Mouse (Mus musculus) lung, adult 18-20 months (tissue): Measurements from ENCODE around the gene Cnksr3.

Experiments used
- DNase-seq, 2 experiments: peaks; one replicate each; pipeline ENCODE4 v3.0.0; 2022; ENCODE audit warnings: mixed read lengths in 2 of 2

The Cnksr3 gene

DNA sequence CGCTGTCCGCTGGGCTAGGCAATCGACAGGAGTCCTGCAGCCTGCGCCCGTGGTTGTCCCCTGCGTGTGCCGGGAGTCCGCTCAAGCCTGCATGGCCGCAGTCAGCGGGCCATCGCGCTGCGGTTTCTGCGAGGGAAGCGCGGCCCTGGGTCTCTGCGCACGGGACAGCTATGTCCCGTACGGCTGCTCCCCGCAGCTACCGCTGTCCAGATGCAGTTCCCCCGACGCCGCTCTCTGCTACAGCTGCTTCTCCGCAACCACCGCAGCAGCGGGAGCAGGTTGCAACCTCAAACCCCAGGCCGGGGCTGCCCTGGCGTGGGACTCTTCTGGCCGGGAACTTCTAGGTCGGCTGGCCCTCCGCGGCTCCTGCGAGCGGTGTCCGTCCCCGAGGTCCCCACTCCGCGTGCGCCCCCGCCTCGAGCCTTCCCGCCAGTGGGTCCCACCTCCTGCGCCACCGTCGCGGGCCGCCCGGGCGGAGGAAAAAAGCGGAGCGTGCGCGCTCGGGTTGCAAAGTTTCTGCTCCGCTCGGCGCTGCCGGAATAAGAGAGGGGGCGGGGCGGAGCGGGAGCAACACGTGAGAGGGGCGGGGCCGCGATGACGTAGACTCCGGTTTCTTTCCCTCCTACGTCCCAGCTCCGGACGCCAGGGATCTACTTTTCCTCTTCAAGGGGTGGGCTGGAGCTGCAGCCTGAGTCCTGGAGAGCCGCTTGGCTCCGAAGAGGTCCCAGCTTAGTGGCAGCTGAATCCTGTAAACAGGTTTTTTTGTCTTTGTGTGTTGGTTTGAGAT, at the start of gene Cnksr3:
Cnksr3 (minus strand) TSS at position 542 of the 787 bp plus-strand sequence.
- DNase-seq, result peak; percentile 96 to 97

DNA sequence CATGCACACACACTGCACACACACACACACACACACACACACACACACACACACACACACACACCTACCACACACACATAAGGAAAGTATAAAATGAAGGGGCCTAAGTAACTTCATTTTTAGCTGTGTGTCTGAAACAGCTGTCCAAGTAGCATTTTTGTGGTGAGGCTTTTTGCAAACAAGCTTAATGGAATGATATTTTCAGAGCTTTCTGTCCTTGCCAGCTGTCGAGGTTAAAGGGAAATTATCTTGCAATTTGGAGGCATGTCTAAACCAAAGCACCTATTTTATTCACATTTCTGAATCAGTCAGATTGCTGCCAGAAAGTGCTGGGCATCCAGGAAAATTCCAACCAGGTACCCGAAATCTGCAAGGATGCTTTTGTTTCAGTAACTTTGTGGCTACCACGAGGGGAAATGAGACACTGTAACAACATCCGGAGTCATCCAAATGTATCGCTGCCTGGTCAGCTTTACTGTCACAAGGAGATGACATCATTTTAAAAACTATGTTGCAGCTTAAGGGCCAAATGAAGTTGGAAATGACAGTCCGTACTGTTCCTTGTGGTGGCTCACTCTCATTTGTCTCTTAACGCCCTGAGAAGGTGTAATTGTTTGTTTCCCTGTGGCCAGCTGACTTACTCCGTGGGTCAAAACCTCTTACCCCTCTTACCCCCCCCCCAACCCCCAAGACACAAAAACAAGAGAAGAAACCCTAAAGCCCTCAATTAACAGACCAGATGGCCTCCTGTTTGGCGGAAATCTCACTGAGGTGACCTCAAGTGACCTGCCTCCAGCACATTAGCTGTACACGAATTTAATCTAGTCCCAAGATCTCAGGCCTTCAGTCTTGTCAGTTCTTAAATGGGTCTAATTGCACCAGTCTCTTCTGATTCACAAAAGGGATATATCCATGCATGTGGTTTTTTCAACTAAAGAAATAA, 48.4 kb upstream of the Cnksr3 start:
- no peak for DNase-seq

DNA sequence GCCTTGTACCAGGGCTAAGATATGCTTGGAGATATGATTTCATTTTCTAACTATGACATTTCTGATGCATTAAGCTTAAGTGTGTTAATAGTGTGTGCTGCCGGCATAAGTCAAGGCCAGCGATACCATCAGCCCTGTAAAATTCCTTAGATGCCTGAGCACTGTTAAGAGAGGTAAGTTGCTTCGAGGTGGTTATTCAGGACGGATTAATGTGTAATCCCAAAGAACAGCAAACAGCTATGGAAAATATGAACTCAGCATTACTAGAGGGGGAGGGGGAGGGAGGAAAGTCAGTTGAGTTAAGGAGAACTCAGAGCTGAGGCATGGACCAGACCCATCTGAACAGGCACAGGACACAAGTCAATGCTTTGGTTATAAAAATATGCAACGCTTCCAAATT, 46.6 kb upstream of the Cnksr3 start:
- no peak for DNase-seq

- no peak for DNase-seq
Measured at GRCm38 (mm10) chr10:7250455-7250854, 38.4 kb upstream of the Cnksr3 start.

- DNase-seq, result no peak
Measured at GRCm38 (mm10) chr10:7234601-7235000, 22.6 kb upstream of the Cnksr3 start.

- no peak for DNase-seq
Measured at GRCm38 (mm10) chr10:7217551-7218127, 5.6 kb upstream of the Cnksr3 start.

- no peak for DNase-seq
Measured at GRCm38 (mm10) chr10:7214718-7215117, 2.7 kb upstream of the Cnksr3 start.

DNA sequence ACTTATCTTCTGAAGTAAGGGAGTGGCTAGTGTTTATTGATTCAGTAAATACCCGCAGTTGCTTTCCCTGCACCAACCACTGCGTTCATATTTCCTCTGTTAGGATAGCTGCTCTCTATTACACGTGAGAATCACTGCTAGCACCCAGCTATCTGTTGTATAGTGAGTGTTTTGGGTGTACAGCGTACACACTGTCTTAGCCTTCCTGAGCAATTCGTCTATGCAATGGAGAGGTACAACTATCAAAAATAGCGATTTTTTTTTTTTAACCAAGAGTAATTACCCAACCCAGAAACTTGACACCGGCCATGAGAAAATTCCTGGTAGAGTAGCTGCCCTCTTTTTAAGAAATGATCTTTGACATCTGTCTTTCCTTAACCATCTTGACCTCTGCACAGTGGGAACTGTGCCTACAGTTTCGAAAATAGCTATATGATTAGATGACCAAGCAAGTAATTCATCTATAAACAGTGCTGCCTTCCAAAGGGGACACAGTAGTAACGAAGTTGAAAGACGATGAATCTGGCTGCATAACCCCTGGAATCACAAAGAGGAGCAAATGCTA, 1.1 kb upstream of the Cnksr3 start:
- no peak for DNase-seq

DNA sequence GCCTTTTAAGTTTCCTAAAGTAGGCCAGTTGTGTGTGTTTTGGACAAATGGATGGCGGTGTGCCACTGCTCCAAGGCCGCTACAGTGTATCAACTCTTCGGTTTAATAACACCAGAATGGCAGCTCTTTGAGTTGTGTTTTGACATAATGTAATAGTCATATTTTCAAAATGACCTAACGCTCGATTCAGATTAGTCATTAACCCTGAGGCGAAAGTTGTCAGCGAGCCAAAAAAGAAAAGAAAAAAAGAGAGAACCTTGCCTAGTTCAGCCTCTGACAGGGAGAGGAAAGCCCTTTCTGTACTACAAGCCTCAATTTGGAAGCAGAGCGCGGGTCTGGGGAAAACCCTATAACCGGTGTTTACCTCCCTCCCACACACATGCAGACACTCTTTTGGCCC, 500 bp upstream of the Cnksr3 start:
- peak in 1 of 2 experiments; percentile 54 for DNase-seq

- DNase-seq, result peak; percentile 78 to 79
Measured at GRCm38 (mm10) chr10:7210991-7211695, 894 bp downstream of the Cnksr3 start.

DNA sequence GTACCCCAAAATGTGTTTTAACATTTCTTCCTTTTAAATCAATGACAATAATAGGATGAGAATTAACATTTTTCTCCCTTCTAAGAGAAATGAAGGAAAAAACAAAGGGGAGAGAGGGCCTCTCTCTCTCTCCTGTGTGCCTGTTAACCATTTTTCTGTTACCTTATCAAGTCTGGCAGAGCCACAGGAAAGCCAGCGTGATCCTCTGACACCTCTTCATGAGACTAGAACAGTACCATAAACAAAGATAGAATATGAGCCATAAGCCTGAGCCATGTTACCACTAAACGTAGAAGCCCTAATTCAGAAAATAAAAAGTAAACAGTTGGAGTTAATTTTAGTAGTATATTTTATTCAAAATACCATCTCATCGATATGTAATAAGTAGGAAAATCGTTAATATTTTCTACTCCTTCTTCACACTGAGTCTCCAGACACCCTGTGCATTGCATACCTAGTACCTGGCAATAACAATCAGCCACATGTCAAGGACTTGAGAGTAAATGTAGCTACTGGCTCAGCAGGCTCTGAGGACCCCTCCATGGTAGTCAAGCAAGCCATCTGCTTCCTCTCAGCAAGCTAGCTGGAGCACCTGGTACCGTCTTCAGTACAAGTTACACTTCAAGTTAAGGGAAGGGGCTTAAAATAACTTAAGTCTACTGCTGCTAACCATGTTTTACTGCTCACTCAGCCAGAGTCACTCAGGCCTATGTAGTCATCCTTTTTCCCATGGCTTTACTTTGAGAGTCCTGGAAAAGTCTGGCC, 2.2 kb downstream of the Cnksr3 start:
- no peak for DNase-seq

DNA sequence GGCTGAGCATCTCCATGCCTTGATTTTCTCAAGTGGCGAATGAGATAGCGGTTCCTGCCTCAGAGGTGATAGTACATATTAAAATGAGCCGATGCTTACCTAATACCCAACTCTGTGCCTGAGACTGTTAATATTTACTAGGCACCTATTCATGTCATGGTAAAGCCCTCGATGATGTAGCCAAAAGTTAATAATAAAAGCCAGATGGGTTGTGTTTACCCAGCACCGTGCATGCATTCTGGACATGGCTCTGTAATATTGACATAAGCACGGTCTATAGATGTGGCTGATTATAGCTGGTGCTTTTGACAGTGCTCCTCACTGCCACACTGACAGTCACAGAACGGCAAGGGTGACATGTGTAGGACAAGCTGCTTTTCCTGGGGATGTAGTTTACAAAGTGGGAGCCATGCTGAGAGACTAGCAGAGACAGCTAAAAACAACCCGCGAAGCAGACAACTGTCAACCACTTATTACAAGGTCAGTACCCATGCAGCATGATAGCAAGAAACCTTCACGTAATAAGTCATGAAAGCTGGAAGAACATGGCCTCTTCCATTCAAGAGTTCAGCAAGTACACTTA, 3.1 kb downstream of the Cnksr3 start:
- DNase-seq, result no peak

DNA sequence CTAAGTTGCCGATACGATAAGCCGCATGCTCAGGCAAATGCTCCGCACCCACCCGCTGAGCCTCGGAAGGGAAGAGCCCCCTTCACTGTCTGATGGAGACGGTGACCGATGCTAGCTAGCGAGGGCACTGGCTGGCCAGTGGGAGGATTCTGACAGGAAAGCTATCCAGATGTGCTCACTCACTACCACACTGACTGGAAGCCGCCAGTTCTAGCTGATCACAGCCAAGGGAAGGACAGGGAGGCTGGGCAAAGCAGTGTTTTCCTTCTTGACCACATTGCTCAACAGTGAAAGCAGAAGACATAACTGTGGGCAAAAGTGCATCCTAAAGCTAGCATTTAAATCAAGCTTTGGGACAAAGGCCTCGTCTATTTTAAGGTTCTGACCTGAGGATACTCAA, 4.7 kb downstream of the Cnksr3 start:
- DNase-seq, result peak in 1 of 2 experiments; percentile 33

DNA sequence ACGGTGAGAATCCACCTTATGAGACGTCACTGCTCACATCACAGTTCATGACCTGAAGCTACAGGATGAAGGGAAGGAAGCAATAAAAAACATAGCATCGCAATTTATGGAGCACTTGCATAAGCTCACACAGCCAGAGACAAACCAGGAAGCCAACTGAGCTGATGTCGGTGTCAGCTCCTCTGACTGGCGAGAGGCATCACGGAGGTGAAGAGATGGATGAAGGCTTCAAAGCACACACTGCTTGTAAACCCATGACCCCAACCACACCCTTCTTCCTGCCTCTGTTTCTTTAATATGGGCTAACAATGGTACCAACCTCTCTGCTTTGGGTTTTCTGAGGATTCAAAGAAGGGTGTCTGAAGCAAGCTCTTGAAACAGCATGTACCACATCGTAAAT, 5.5 kb downstream of the Cnksr3 start:
- DNase-seq, result no peak

DNA sequence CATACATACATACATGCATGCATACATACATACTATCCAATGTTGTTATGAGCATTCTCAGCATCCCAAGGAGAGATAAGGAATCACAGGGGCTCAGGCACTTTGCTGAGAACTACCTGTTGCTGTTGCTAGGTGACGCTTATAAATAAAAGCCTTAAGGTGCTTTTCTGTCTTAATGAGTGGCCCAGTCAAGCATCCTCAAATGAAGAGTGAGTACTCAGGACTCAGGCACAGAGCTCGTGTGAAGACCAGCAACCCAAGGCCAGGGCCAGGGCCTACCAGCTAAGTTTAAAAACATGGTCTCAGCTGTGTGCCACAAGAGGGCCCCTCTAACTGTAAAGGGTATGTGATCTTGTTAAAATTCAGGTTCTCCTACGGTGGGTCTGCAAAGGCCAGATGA, 6.5 kb downstream of the Cnksr3 start:
- peak; percentile 44 to 66 for DNase-seq

- no peak for DNase-seq
Measured at GRCm38 (mm10) chr10:7204953-7205352, 7.1 kb downstream of the Cnksr3 start.

DNA sequence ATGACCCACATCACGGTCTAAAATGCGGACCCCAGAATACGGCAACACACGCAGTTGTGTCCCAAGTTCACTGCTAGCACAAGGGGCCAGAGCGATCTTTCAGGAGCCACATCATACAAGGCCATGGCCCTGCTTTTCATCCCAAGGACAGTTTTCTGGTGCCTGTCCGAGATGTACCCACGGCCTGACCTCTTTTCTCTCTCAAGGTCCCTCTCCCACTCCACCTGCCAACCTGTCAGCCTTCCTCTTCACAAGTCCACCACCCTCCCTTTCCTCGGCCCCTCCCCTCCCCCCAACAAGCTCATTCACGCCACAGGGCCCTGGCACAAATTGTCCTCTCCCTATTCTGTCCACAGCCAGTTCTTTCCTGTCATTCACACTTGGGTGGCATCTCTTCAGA, 9.5 kb downstream of the Cnksr3 start:
- no peak for DNase-seq

DNA sequence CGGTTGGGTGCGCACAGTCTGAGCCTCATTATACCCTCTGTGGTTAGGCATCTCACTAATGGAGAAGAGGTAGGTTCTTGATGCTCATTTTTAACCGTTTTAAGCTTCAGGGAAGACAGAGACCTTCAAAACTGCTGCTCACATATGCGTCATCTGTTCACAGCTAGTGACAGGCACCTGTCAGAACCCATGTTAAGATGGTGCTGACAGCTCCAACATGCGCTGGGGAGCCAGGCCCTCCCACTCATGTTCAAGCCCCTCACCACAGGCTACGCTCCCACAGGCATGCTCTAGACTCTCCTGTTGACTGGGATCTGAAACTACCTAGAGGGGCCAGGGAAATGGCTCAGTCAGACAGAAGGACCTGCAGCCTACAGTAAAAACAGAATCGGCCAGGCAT, 11.4 kb downstream of the Cnksr3 start:
- DNase-seq, result no peak

DNA sequence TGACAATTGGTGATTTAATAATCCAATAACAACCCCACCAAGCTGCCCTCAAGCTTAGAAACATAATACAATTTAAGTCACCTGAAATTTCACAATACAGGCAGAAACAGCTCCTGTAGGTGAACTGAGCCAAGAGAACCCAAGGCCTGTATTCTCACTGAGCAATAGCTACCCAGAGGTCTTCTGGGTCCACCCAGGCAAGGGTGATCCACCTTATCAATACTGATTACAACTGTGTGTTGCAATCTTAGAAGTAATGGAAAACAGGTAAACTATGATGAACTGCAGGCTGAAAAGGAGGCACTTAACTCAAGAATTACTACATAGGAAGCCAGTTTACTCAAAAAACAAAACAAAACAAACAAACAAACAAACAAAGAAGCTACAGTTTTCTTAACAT, 13.8 kb downstream of the Cnksr3 start:
- DNase-seq, result no peak

GRCm38 (mm10) chr10:7197733-7198132, 14.3 kb downstream of the Cnksr3 start:
- no peak for DNase-seq
